Mouse (Mus musculus): ENCODE measurements around the gene Cachd1. TPM values are rescaled to one million over a fixed set of nuclear protein-coding genes. Genes with fewer than 3 reads are reported as not detected.

Cachd1 gene
- polyA plus RNA-seq, 1 experiment from 2014 or later = 12.1 TPM

GRCm38 (mm10) chr4:100914532-100914931 is 138.1 kb downstream of the Cachd1 start:
- Histone ChIP-seq H3K4me1 (replicated peaks; ENCODE audit: control insufficient read depth, insufficient read depth, low read length) (0 out of 2 replicates have a peak, but pooled peaks cover 5% of the 10 kb centered on the region), H3K9ac (ENCODE audit: low read depth, low read length) (no peak overlapping the region), H3K4me2 (no peak overlapping the region), H3K4me3 (ENCODE audit: low read depth, low read length) (no peak overlapping the region), H3K9me3 (ENCODE audit: control insufficient read depth, low read length) (no peaks in the 10 kb centered on the region), H3K36me3 (ENCODE audit: control insufficient read depth, insufficient read depth, low read length) (no peaks in the 10 kb centered on the region), H3K27ac (ENCODE audit: low read depth, low read length) (no peak overlapping the region), H3K27me3 (replicated peaks; ENCODE audit: control insufficient read depth, insufficient read depth, low read length) (no peaks in the 10 kb centered on the region)
- DNase-seq (ENCODE audit: low spot score) = no peak
- WGBS = 48% methylated on average over 3 of the region's 3 CpGs
- no peak for ATAC-seq (replicated peaks; ENCODE audit: low FRiP score)

- Histone ChIP-seq H3K27ac (ENCODE audit: low read depth, low read length) (no peak overlapping the region), H3K36me3 (ENCODE audit: control insufficient read depth, insufficient read depth, low read length) (no peaks in the 10 kb centered on the region), H3K9me3 (ENCODE audit: control insufficient read depth, low read length) (no peaks in the 10 kb centered on the region), H3K27me3 (replicated peaks; ENCODE audit: control insufficient read depth, insufficient read depth, low read length) (no peaks in the 10 kb centered on the region), H3K4me2 (no peak overlapping the region), H3K4me1 (replicated peaks; ENCODE audit: control insufficient read depth, insufficient read depth, low read length) (0 out of 2 replicates have a peak, but pooled peaks cover 5% of the 10 kb centered on the region), H3K9ac (ENCODE audit: low read depth, low read length) (no peak overlapping the region), H3K4me3 (ENCODE audit: low read depth, low read length) (no peak overlapping the region)
- DNase-seq (ENCODE audit: low spot score) = no peak
- ATAC-seq (replicated peaks; ENCODE audit: low FRiP score) = no peak
- 72% methylated on average over 2 of the region's 2 CpGs for WGBS
Measured at GRCm38 (mm10) chr4:100915093-100915492, 138.6 kb downstream of the Cachd1 start.

GRCm38 (mm10) chr4:100917511-100917910 is 141.0 kb downstream of the Cachd1 start:
- H3K27ac ChIP-seq (ENCODE audit: low read depth, low read length) = no peak overlapping the region
- H3K27me3 ChIP-seq (replicated peaks; ENCODE audit: control insufficient read depth, insufficient read depth, low read length) = no peaks in the 10 kb centered on the region
- H3K9me3 ChIP-seq (ENCODE audit: control insufficient read depth, low read length) = no peaks in the 10 kb centered on the region
- WGBS = 82% methylated on average over 1 of the region's 1 CpGs
- DNase-seq (ENCODE audit: low spot score) (no peak), ATAC-seq (replicated peaks; ENCODE audit: low FRiP score) (no peak)
- H3K9ac ChIP-seq (ENCODE audit: low read depth, low read length) = no peak overlapping the region
- no peak overlapping the region for H3K4me3 ChIP-seq (ENCODE audit: low read depth, low read length)
- H3K4me1 ChIP-seq (replicated peaks; ENCODE audit: control insufficient read depth, insufficient read depth, low read length) = no peaks in the 10 kb centered on the region
- H3K36me3 ChIP-seq (ENCODE audit: control insufficient read depth, insufficient read depth, low read length) = no peaks in the 10 kb centered on the region
- no peak overlapping the region for H3K4me2 ChIP-seq

- Histone ChIP-seq H3K4me3 (ENCODE audit: low read depth, low read length) (no peak overlapping the region), H3K9me3 (ENCODE audit: control insufficient read depth, low read length) (no peaks in the 10 kb centered on the region), H3K4me1 (replicated peaks; ENCODE audit: control insufficient read depth, insufficient read depth, low read length) (no peaks in the 10 kb centered on the region), H3K27ac (ENCODE audit: low read depth, low read length) (no peak overlapping the region), H3K27me3 (replicated peaks; ENCODE audit: control insufficient read depth, insufficient read depth, low read length) (no peaks in the 10 kb centered on the region), H3K9ac (ENCODE audit: low read depth, low read length) (no peak overlapping the region), H3K36me3 (ENCODE audit: control insufficient read depth, insufficient read depth, low read length) (no peaks in the 10 kb centered on the region), H3K4me2 (no peak overlapping the region)
- 84% methylated on average over 1 of the region's 1 CpGs for WGBS
- ATAC-seq (replicated peaks; ENCODE audit: low FRiP score) (no peak), DNase-seq (ENCODE audit: low spot score) (no peak)
Measured at GRCm38 (mm10) chr4:100920413-100920812, 143.9 kb downstream of the Cachd1 start.

- H3K4me3 ChIP-seq (ENCODE audit: low read depth, low read length) = no peak overlapping the region
- ATAC-seq (replicated peaks; ENCODE audit: low FRiP score) (no peak), DNase-seq (ENCODE audit: low spot score) (no peak)
- H3K27me3 ChIP-seq (replicated peaks; ENCODE audit: control insufficient read depth, insufficient read depth, low read length) = no peaks in the 10 kb centered on the region
- H3K9me3 ChIP-seq (ENCODE audit: control insufficient read depth, low read length) = no peaks in the 10 kb centered on the region
- H3K36me3 ChIP-seq (ENCODE audit: control insufficient read depth, insufficient read depth, low read length) = no peaks in the 10 kb centered on the region
- H3K9ac ChIP-seq (ENCODE audit: low read depth, low read length) = no peak overlapping the region
- H3K4me2 ChIP-seq = no peak overlapping the region
- H3K27ac ChIP-seq (ENCODE audit: low read depth, low read length) = no peak overlapping the region
- 74% methylated on average over 11 of the region's 11 CpGs for WGBS
- H3K4me1 ChIP-seq (replicated peaks; ENCODE audit: control insufficient read depth, insufficient read depth, low read length) = no peaks in the 10 kb centered on the region
Measured at GRCm38 (mm10) chr4:100922816-100923554, 146.5 kb downstream of the Cachd1 start.

GRCm38 (mm10) chr4:100923598-100923997 is 147.1 kb downstream of the Cachd1 start:
- Histone ChIP-seq H3K36me3 (ENCODE audit: control insufficient read depth, insufficient read depth, low read length) (no peaks in the 10 kb centered on the region), H3K27me3 (replicated peaks; ENCODE audit: control insufficient read depth, insufficient read depth, low read length) (no peaks in the 10 kb centered on the region), H3K27ac (ENCODE audit: low read depth, low read length) (no peak overlapping the region), H3K4me3 (ENCODE audit: low read depth, low read length) (no peak overlapping the region), H3K9ac (ENCODE audit: low read depth, low read length) (no peak overlapping the region), H3K4me1 (replicated peaks; ENCODE audit: control insufficient read depth, insufficient read depth, low read length) (no peaks in the 10 kb centered on the region), H3K9me3 (ENCODE audit: control insufficient read depth, low read length) (no peaks in the 10 kb centered on the region), H3K4me2 (no peak overlapping the region)
- ATAC-seq (replicated peaks; ENCODE audit: low FRiP score) (no peak), DNase-seq (ENCODE audit: low spot score) (no peak)
- 69% methylated on average over 6 of the region's 6 CpGs for WGBS

- DNase-seq (ENCODE audit: low spot score) = no peak
- H3K9ac ChIP-seq (ENCODE audit: low read depth, low read length) = no peak overlapping the region
- H3K4me2 ChIP-seq = no peak overlapping the region
- H3K9me3 ChIP-seq (ENCODE audit: control insufficient read depth, low read length) = no peaks in the 10 kb centered on the region
- H3K4me1 ChIP-seq (replicated peaks; ENCODE audit: control insufficient read depth, insufficient read depth, low read length) = no peaks in the 10 kb centered on the region
- ATAC-seq (replicated peaks; ENCODE audit: low FRiP score) = no peak
- WGBS = 77% methylated on average over 4 of the region's 4 CpGs
- H3K27me3 ChIP-seq (replicated peaks; ENCODE audit: control insufficient read depth, insufficient read depth, low read length) = no peaks in the 10 kb centered on the region
- H3K36me3 ChIP-seq (ENCODE audit: control insufficient read depth, insufficient read depth, low read length) = no peaks in the 10 kb centered on the region
- H3K27ac ChIP-seq (ENCODE audit: low read depth, low read length) = no peak overlapping the region
- H3K4me3 ChIP-seq (ENCODE audit: low read depth, low read length) = no peak overlapping the region
Measured at GRCm38 (mm10) chr4:100924276-100924675, 147.8 kb downstream of the Cachd1 start.

- Histone ChIP-seq H3K4me2 (no peak overlapping the region), H3K36me3 (ENCODE audit: control insufficient read depth, insufficient read depth, low read length) (no peaks in the 10 kb centered on the region), H3K27me3 (replicated peaks; ENCODE audit: control insufficient read depth, insufficient read depth, low read length) (no peaks in the 10 kb centered on the region), H3K4me1 (replicated peaks; ENCODE audit: control insufficient read depth, insufficient read depth, low read length) (no peaks in the 10 kb centered on the region), H3K4me3 (ENCODE audit: low read depth, low read length) (no peak overlapping the region), H3K9ac (ENCODE audit: low read depth, low read length) (no peak overlapping the region), H3K9me3 (ENCODE audit: control insufficient read depth, low read length) (no peaks in the 10 kb centered on the region), H3K27ac (ENCODE audit: low read depth, low read length) (no peak overlapping the region)
- DNase-seq (ENCODE audit: low spot score) (no peak), ATAC-seq (replicated peaks; ENCODE audit: low FRiP score) (no peak)
- WGBS = 82% methylated on average over 1 of the region's 1 CpGs
Measured at GRCm38 (mm10) chr4:100925153-100925552, 148.7 kb downstream of the Cachd1 start.

GRCm38 (mm10) chr4:100926608-100927007 is 150.1 kb downstream of the Cachd1 start:
- ATAC-seq (replicated peaks; ENCODE audit: low FRiP score) (no peak), DNase-seq (ENCODE audit: low spot score) (no peak)
- H3K27ac ChIP-seq (ENCODE audit: low read depth, low read length) = no peak overlapping the region
- H3K4me3 ChIP-seq (ENCODE audit: low read depth, low read length) = no peak overlapping the region
- H3K36me3 ChIP-seq (ENCODE audit: control insufficient read depth, insufficient read depth, low read length) = no peaks in the 10 kb centered on the region
- no peaks in the 10 kb centered on the region for H3K4me1 ChIP-seq (replicated peaks; ENCODE audit: control insufficient read depth, insufficient read depth, low read length)
- H3K4me2 ChIP-seq = no peak overlapping the region
- no peaks in the 10 kb centered on the region for H3K9me3 ChIP-seq (ENCODE audit: control insufficient read depth, low read length)
- 60% methylated on average over 3 of the region's 3 CpGs for WGBS
- no peak overlapping the region for H3K9ac ChIP-seq (ENCODE audit: low read depth, low read length)
- H3K27me3 ChIP-seq (replicated peaks; ENCODE audit: control insufficient read depth, insufficient read depth, low read length) = no peaks in the 10 kb centered on the region
